Mouse (Mus musculus) layer of hippocampus, adult 11-12 months (tissue): ENCODE results near the gene Afmid.
"Not testable (repeated sequence)": the region's sequence is repeated elsewhere in the genome, so short reads cannot be mapped to it uniquely, and the experiment has no call there.

Source experiments
- DNase-seq: peaks from one replicate; pipeline ENCODE4 v3.0.0; 2022; ENCODE audit warnings: low spot score

The Afmid gene

DNA sequence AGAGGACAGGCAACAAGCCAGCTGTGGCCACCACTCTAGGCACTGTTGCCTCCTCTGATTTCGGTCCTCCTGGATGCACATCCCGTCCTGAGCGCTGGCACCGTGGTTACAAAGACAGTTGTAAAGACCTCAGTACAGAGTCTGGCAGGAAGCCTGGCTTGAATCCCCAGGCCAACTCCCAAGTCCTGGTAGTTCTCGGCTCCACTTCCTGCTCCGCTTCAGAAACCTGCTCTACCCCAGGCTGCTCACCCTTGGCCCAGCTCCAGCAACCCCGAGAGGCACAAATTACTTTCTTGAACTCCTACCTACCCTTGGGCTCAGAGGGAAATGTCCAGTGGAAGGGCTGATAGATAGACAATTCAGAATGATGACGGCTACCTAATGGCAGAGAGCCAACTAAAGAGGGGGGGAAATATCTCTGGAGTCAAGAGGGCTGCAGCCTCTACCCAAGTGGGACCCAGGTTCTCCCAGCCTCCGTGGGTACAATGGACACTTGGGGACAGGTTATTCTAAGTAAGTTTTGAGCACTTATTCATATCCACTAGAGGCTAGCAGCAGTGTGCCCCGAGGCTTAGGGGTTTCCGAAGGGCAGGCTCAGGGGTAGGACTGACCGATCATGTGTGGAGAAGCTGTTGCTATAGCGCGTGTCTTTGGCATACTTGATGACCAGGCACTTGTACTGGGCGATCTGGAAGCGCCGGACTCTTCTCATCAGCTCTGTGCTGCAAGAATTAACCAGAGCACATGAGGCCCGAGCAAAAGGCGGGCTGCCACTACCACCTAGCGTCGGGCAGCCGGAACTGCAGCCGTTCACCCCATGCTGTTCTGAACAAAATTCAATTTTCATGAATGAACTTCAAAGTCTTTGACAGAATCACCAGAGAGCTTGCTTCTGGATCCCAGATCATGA is 1.4 kb upstream of the Afmid start:
- peak; percentile 86 for DNase-seq

GRCm38 (mm10) chr11:117826164-117826563 is 440 bp downstream of the Afmid start:
- DNase-seq, result no peak

DNA sequence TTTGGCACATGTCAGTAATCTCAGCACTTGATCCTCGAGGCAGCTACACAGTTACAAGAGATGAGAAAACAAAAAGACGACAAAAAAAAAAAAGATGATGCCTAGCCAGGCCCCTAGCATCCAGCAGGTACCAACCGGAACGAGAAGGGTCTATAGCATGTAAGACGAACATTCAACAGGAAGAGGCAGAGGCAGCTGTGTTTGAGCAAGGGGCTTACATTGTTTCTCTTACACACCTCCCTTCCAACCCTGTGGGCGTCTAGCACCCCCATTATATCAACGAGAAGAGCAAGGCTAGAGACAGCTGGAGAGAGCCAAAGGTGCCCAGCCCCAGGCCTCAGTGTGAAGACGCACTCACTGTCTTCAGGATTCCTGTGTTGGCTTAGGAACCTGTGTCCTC is 1.2 kb downstream of the Afmid start:
- no peak for DNase-seq

- DNase-seq, result no peak
These were observed 1.7 kb downstream of the Afmid start for GRCm38 (mm10) chr11:117827386-117827785.

DNA sequence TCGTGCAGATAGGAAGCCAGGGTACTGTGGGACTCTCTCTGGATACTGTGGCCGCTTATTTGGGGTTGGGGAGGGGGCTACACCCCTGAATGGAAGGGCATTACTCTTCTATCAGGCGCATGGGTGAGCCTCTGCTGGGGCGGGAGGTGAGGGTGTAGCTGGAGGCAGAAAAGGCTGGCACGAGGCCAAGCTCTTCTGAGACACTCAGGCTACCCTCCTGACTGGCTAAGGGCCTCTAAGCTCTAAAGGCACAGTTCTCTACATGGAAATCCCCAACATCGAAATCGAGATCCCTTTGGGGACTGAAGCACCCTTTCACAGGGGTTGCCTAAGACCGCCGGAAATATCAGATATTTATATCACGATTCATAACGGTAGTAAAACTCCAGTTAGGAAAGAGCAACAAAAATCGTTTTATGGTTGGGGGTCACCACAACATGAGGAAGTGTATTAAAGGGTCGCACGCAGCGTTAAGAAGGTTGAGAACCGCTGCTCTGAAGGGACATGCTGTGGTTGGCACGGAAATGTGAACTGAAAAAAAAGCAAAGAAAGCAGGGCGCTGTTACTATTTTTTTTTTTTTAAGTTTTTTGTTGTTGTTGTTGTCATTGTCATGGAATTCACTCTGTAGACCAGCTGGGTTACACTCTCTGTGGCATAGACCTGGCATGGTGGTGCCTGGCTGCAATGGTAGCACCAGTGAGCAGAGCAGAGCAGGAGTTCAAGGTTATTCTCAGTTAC is 2.6 kb downstream of the Afmid start:
- DNase-seq, result no peak

DNA sequence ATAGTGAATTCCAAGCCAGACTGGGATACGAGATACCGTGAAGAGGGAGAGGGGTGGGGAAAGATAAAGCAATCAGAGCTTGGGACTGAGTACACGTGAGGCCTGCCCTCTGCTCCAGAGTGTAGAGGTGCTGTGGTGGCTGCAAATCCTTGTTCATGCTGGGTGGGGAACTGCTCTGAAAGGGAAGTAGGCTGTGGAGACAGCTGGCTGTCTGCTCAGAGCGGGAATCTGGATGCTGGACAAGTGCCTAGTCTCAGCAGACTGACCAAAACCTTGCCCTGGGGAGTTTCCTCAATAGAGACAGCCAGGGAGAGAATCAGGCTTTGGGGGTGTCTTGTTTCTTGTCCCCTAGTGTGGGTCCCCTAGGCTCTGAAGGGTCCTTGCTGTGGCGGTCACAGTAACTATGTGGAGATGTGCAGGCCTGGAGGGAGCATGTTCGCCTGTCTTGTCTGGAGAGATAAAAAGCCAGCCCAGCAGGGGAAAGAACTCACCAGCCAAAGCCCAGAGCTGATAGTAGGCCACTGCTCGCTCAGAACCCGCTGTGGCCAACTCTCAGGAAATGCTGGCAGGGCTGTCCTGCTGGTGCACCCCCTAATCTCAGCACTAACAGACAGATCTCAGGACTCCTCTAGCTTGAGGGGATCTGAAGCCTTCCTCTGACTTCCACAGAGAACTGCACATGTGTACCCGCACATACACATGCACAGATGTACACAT is 3.3 kb downstream of the Afmid start:
- no peak for DNase-seq

DNA sequence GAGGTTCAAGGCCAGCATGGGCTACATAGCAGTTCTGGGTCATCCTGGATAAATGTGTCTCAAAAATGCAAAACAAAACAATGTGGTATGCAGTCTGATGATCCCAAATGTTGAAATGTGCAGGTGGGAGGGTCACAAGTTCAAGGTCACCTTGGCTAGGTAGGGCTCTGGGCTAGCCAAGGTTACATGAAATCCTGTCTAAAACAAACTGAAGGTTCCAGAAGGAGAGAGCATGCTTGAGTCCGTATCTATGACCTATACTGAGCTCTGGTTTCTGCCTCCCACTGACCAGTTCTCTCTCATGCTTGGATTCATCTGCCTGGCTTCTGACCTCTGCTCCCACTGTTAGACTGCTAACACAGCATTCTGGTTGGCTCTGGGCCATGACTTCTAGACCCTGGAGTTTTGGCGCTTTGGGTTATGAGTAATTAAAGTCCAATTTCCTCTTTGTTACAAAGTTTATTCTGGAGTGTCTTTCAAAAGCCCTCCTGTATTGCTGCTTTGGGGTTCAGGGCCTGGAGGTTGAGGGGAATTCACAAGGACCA is 4.0 kb downstream of the Afmid start:
- DNase-seq, result no peak

DNA sequence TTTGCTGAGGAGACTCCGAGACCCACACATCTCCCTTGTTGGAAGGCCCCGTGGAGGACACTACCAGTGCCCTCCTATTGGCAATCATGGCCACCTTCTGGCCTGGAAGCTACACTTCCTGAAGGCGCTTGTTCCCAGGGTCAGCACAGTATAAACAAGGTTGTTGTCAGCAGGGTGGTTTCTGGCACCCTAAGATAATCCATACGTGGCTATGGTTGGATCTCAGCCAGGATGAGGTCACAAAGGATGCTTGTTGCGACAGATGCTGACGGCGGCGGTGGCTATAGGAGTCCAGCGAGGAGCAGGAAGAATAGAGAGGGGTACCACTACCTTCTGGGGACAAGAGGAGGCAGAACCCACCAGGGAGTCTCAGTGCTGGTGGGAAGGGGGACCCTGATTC is 4.7 kb downstream of the Afmid start:
- no peak for DNase-seq

DNA sequence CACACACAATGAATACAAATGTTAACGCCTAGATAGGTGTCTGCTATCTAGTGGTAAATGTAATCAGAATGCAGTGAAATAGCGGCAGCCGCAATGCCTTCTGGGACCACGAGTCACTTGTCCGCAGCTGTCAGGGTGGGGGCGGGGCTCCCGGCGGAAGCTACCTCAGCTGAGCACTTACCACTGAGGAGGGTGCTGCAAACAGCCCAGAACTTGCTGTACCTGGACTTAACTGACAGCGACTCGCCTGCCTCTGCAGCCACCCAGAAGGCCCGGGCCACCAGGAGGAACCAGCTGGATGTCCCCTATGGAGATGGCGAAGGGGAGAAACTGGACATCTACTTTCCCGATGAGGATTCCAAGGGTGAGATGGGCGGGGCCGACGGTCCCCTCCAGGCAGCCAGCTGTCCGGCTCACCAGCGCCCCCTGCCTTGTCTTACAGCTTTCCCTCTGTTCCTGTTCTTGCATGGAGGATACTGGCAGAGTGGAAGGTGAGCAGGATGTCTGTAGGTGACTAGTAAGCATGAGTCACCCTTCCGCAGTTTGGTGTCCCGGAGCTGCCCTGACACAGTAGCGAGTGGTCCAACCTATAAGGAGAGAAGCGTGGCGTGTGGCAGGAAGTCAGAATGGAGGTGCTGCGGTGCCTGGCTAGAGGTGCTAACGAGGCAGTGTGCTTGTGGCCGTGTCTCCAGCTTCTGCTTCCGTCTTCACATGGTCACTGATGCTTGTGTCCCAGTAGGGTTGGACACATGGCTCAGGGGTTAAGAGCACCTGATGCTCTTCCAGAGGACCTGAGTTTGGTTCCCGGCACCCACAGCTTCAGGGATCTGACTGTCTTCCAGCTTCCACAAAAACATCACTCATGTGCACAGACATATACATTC is 6.6 kb downstream of the Afmid start:
- DNase-seq, result peak; percentile 74

GRCm38 (mm10) chr11:117833509-117833908 is 7.8 kb downstream of the Afmid start:
- DNase-seq, result not testable (repeated sequence)

- no peak for DNase-seq
These were observed 8.4 kb downstream of the Afmid start for GRCm38 (mm10) chr11:117834086-117834485.

DNA sequence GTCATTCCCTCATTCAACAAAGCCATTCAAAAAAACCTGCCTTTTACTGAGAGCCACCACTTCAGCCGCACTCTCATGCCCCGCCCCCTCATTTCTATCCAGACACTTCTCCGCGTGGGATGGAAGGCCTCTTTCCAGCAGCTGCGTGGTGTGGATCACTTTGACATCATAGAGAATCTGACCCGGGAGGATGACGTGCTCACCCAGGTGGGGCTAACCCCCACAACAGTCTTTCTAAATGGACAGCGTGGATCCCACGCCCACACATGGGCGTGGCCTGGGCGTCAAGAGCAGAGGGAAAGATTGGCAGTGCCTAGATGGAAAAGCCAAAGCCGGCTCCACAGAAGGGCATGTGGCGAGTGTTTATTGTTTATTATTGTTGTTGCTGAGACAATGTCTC is 10.6 kb downstream of the Afmid start:
- DNase-seq, result no peak

DNA sequence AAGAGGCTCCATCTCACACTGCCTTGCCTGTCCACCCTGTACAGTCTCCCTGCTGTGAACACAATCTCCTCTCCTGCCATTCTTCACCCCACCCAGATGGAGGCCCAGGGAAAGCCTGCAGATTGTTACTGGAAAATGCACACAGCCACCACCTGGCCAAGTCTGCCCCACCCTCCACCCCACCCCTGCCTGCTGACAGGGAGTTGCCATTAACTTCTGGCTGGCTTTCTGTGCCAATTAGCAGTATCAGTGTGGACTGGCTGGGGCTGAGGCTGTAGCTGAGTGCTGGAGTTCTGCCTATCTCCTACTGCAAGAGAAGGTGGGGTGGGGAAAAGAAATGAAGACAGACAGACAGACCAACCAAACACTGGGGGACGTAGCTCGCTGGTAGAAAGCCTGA is 12.8 kb downstream of the Afmid start:
- no peak for DNase-seq

DNA sequence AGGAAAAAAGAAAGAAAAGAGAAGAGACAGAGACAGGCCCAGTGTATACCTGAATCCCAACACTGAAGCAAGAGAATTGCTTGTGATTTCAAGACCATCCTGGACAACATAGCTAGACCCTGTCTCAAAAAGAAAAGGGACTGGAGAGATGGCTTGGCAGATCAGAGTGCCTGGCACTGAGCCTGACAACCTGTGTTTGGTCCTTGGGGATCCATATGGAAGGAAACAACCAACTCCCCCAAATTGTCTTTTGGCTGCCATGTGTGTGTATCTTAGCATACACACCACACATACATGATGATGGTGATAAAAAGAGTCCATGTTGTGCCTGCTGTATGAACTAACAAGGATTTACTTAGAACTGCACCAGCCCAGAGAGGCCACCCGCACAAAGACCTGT is 13.3 kb downstream of the Afmid start:
- DNase-seq, result no peak

GRCm38 (mm10) chr11:117840910-117841309 is 15.2 kb downstream of the Afmid start:
- no peak for DNase-seq

- DNase-seq, result no peak
These were observed 17.7 kb downstream of the Afmid start for GRCm38 (mm10) chr11:117843434-117843833.

DNA sequence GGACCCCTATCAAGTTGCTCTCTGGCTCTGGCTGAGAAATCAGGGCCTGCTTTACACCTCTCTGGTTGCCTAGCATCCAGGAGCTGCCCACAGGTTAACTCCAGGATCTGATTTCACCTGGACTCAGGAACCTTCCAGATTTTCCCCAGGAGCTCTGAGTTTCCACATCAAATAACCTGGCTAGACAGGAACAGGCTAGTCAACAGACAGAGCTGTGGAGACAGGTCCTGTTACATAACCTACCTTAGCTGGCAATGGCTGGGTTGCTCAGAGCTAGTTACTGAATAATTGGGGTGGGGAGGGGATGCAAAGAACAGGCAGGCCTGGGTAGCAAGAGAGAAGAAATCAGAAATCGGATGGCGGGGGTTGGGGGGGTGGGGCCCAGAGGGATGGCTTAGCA is 19.3 kb downstream of the Afmid start:
- DNase-seq, result no peak

DNA sequence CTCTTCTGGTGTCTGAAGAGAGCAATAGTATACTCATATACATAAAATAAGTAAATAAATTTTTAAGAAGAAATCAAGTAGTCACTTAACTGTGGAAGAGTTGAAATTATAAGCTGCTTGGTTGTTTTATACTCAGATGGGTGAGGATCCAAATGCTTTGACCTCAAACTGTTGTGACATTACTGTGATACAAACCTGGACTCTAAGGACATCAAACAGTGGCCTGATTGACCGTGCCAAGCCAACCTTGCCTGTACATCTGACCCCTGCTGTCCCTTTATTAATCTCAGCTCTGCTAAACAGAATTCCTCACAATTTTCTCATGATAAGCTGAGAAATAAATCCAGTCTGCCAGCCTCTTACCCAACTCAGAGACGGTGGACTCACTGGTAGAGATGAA is 19.9 kb downstream of the Afmid start:
- DNase-seq, result no peak

GRCm38 (mm10) chr11:117846640-117847039 is 20.9 kb downstream of the Afmid start:
- no peak for DNase-seq

GRCm38 (mm10) chr11:117847593-117848215 is 22.0 kb downstream of the Afmid start:
- no peak for DNase-seq
